20 mouse cellular contexts compared by ENCODE assay signal in the genomic region with DNA sequence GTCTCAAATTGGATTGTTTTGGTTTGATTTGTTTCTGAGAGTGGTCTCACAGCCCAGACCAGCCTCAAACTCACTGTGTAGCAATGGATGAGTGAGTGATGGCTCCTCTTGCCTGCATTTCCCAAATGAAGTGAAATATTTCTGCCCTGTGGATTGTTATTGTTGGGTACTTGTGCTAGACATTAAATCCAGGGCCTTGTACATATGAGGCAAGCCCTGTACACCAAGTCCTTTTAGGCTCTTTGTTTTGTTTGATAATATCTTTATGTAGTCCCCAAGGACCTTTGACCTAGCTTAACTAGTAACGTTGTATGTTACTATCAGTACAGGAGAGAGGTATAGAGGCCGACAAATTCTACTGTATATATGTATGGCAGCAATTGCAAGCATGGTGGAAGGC. TPM values are rescaled to one million over a fixed set of nuclear protein-coding genes. Genes with fewer than 3 reads are reported as not detected.
DNase-seq lines count a peak whose midpoint lies in the region; ATAC-seq and TF ChIP-seq lines count a peak whose summit lies in the region.
"Had no signal": no experiment of that assay in that cellular context is flagged by ENCODE, and none has a peak within 500 bp of the region (broad histone marks: within the 10 kb centered on the region; RNA-seq: fewer than 3 reads in every experiment).

No protein-coding gene starts in this region.

- no peak for ATAC-seq in heart, embryonic 13.5 days (ENCODE audit: extremely low read depth, insufficient number of reproducible peaks, low FRiP score, low TSS enrichment)
- ATAC-seq in limb, embryonic 13.5 days (ENCODE audit: low FRiP score, low read depth): no peak
- no peak for ATAC-seq in intestine, postnatal 0 days

- no peak for TF ChIP-seq POLR2A in MEL (IDR thresholded peaks at IDR 0.05; ENCODE audit: control insufficient read depth in 1 of 2, insufficient read depth in 1 of 2, low read depth in 1 of 2, low read length in 2 of 2, poor library complexity in 1 of 2)

- WGBS in heart, embryonic 13.5 days: 76% methylated on average over 2 of the region's 2 CpGs
- 94% methylated on average over 2 of the region's 2 CpGs for WGBS in limb, embryonic 13.5 days
- WGBS in limb, embryonic 10.5 days: 90% methylated on average over 2 of the region's 2 CpGs
- 44% methylated on average over 2 of the region's 2 CpGs for WGBS in intestine, postnatal 0 days

- no peaks in the 10 kb centered on the region for H3K9me3 ChIP-seq in heart, embryonic 13.5 days
- no peaks in the 10 kb centered on the region for H3K9me3 ChIP-seq in limb, embryonic 13.5 days
- no peaks in the 10 kb centered on the region for H3K9me3 ChIP-seq in limb, embryonic 10.5 days (replicated peaks)
- no peaks in the 10 kb centered on the region for H3K9me3 ChIP-seq in MEL (replicated peaks; ENCODE audit: insufficient read depth, low read length)
- no peaks in the 10 kb centered on the region for H3K9me3 ChIP-seq in intestine, postnatal 0 days (ENCODE audit: control insufficient read depth)
- H3K9me3 ChIP-seq: forebrain, embryonic 12.5 days; limb, embryonic 15.5 days; megakaryocyte, embryonic 14.5 days had no signal

- H3K27me3 ChIP-seq in heart, embryonic 13.5 days (replicated peaks): no peaks in the 10 kb centered on the region
- no peaks in the 10 kb centered on the region for H3K27me3 ChIP-seq in limb, embryonic 13.5 days
- H3K27me3 ChIP-seq in limb, embryonic 10.5 days (ENCODE audit: low read depth, poor library complexity, severe bottlenecking): no peaks in the 10 kb centered on the region
- H3K27me3 ChIP-seq in MEL (ENCODE audit: control insufficient read depth in 1 of 2, insufficient read depth in 2 of 2, low read length in 2 of 2): no peaks in the 10 kb centered on the region
- H3K27me3 ChIP-seq in intestine, postnatal 0 days (replicated peaks; ENCODE audit: control insufficient read depth, insufficient read depth, low read length): no peaks in the 10 kb centered on the region
- H3K27me3 ChIP-seq: CH12.LX; forebrain, embryonic 12.5 days; limb, embryonic 15.5 days; megakaryocyte, embryonic 14.5 days had no signal

- H3K36me3 ChIP-seq in heart, embryonic 13.5 days: peaks cover 41% of the 10 kb centered on the region
- H3K36me3 ChIP-seq in limb, embryonic 13.5 days: peaks cover 38% of the 10 kb centered on the region
- peaks cover 45% of the 10 kb centered on the region for H3K36me3 ChIP-seq in limb, embryonic 10.5 days
- H3K36me3 ChIP-seq in MEL (ENCODE audit: control insufficient read depth in 1 of 2, insufficient read depth in 2 of 2, low read length in 2 of 2): peaks cover 9 to 20% of the 10 kb centered on the region in 2 experiments
- H3K36me3 ChIP-seq in intestine, postnatal 0 days (ENCODE audit: control insufficient read depth, insufficient read depth): peaks cover 7% of the 10 kb centered on the region

- H3K4me3 ChIP-seq in heart, embryonic 13.5 days: no peak overlapping the region
- no peak overlapping the region for H3K4me3 ChIP-seq in limb, embryonic 13.5 days
- H3K4me3 ChIP-seq in limb, embryonic 10.5 days: no peak overlapping the region
- peak overlapping the region in 1 of 2 experiments; percentile 65; a peak in 1 of 4 replicates for H3K4me3 ChIP-seq in MEL (ENCODE audit: control insufficient read depth in 1 of 2, insufficient read depth in 1 of 2, low read depth in 2 of 2, low read length in 2 of 2)
- no peak overlapping the region for H3K4me3 ChIP-seq in intestine, postnatal 0 days (ENCODE audit: low read depth, low read length)

- H3K4me2 ChIP-seq in heart, embryonic 13.5 days: no peak overlapping the region
- H3K4me2 ChIP-seq in limb, embryonic 13.5 days (replicated peaks): no peak overlapping the region; the same call in 1 of the 2 replicates
- H3K4me2 ChIP-seq in intestine, postnatal 0 days (replicated peaks; ENCODE audit: low read depth): peak overlapping the region; percentile 94; the same call in 1 of the 2 replicates

- H3K4me1 ChIP-seq in heart, embryonic 13.5 days: peaks cover 28% of the 10 kb centered on the region
- H3K4me1 ChIP-seq in limb, embryonic 13.5 days: peaks cover 29% of the 10 kb centered on the region
- peaks cover 26% of the 10 kb centered on the region for H3K4me1 ChIP-seq in limb, embryonic 10.5 days
- H3K4me1 ChIP-seq in MEL (ENCODE audit: control insufficient read depth in 1 of 2, insufficient read depth in 2 of 2, low read length in 2 of 2): peaks cover 3 to 22% of the 10 kb centered on the region in 2 experiments; a peak in 3 of 4 replicates
- 0 out of 2 replicates have a peak, but pooled peaks cover 5% of the 10 kb centered on the region for H3K4me1 ChIP-seq in intestine, postnatal 0 days (replicated peaks; ENCODE audit: control insufficient read depth, insufficient read depth, low read length)

- no peak for TF ChIP-seq CTCF in MEL (IDR thresholded peaks at IDR 0.05 in 2 of 3, conservative IDR thresholded peaks at IDR 0.05 in 1 of 3; ENCODE audit: control insufficient read depth in 1 of 3, insufficient read depth in 1 of 3, low read depth in 2 of 3, low read length in 3 of 3, poor library complexity in 1 of 3, severe bottlenecking in 1 of 3)
- no peak for TF ChIP-seq CTCF in intestine, postnatal 0 days (IDR thresholded peaks at IDR 0.05; ENCODE audit: low read depth)

- peaks cover 28% of the 10 kb centered on the region for H3K79me2 ChIP-seq in MEL (ENCODE audit: control insufficient read depth, insufficient read depth, low read length, poor library complexity)

- no peak for TF ChIP-seq RAD21 in MEL (IDR thresholded peaks at IDR 0.05; ENCODE audit: low read depth, low read length)

- no peak for DNase-seq in heart, adult 18-20 months
- DNase-seq in limb, embryonic 10.5 days (ENCODE audit: low spot score): no peak
- no peak for DNase-seq in MEL (ENCODE audit: low read depth, low spot score)
- DNase-seq in lung, postnatal 14 days: no peak
- DNase-seq in spleen, postnatal 10 days (ENCODE audit: low spot score in 2 of 2): no peak
- DNase-seq: adrenal gland, adult 2 months; cerebellum, postnatal 25 days; gastrocnemius, postnatal 36 days; kidney, adult 18-20 months; kidney, postnatal 10 days; lung, postnatal 10 days; right cerebral cortex, adult 18-20 months; thymus, postnatal 14 days had no signal

- H3K9ac ChIP-seq in heart, embryonic 13.5 days: 0 out of 2 replicates have a peak overlapping the region, but pooled peaks have one; percentile 8
- H3K9ac ChIP-seq in limb, embryonic 13.5 days: 0 out of 2 replicates have a peak overlapping the region, but pooled peaks have one; percentile 94
- peak overlapping the region; percentile 1 for H3K9ac ChIP-seq in MEL (ENCODE audit: control insufficient read depth, low read depth, low read length, poor library complexity, severe bottlenecking)
- no peak overlapping the region for H3K9ac ChIP-seq in intestine, postnatal 0 days (ENCODE audit: low read depth, low read length)
- H3K9ac ChIP-seq: forebrain, embryonic 12.5 days; limb, embryonic 15.5 days had no signal

- no peak for TF ChIP-seq EP300 in MEL (IDR thresholded peaks at IDR 0.05; ENCODE audit: low read depth in 1 of 2, low read length in 2 of 2)

- no peak overlapping the region for H3K27ac ChIP-seq in heart, embryonic 13.5 days (replicated peaks)
- no peak overlapping the region for H3K27ac ChIP-seq in limb, embryonic 13.5 days
- no peak overlapping the region for H3K27ac ChIP-seq in limb, embryonic 10.5 days
- no peak overlapping the region for H3K27ac ChIP-seq in MEL (ENCODE audit: control insufficient read depth, low read depth, low read length)
- no peak overlapping the region for H3K27ac ChIP-seq in intestine, postnatal 0 days (ENCODE audit: low read depth, low read length)
- H3K27ac ChIP-seq: forebrain, embryonic 12.5 days; limb, embryonic 15.5 days had no signal

RNA-seq across cellular contexts. Expression of a gene that starts 2.2 kb away (rescaled TPM):
- polyA plus RNA-seq in heart, embryonic 13.5 days (2015; fragmentation: Nextera tagmentation; extraction: Ambion mirVana): 15.2 and 16.6 TPM in 2 replicates
- total RNA-seq in heart, adult 18-20 months (2021): 1 to 10 TPM; 4.8 to 7.6 TPM
- 23.9 and 27.5 TPM in 2 replicates for polyA plus RNA-seq in limb, embryonic 13.5 days (2015; fragmentation: Nextera tagmentation; extraction: Ambion mirVana)
- 17.6 and 26.2 TPM in 2 replicates for polyA plus RNA-seq in limb, embryonic 10.5 days (2016; fragmentation: Nextera tagmentation; extraction: Ambion mirVana)
- total RNA-seq in MEL (2012; rRNA removed): 22.8 and 24.0 TPM in 2 replicates
- polyA plus RNA-seq in MEL (2012; ENCODE audit: insufficient read depth in 1 of 2, insufficient read length in 2 of 2, low read depth in 1 of 2, low replicate concordance in 2 of 2, missing spikeins in 1 of 2): 10 to 100 TPM in 1 of 2 experiments, not detected in 1; 84.9 TPM
- polyA plus RNA-seq in intestine, postnatal 0 days (2015; fragmentation: Nextera tagmentation; extraction: Ambion mirVana): 19.2 and 20.1 TPM in 2 replicates

RNA-seq across cellular contexts. Expression of a gene that starts 2.3 kb away (rescaled TPM):
- polyA plus RNA-seq in heart, embryonic 13.5 days (2015; fragmentation: Nextera tagmentation; extraction: Ambion mirVana): 23.1 and 25.2 TPM in 2 replicates
- 10 to 100 TPM; 62.0 to 62.2 TPM for total RNA-seq in heart, adult 18-20 months (2021)
- 30.3 and 30.4 TPM in 2 replicates for polyA plus RNA-seq in limb, embryonic 13.5 days (2015; fragmentation: Nextera tagmentation; extraction: Ambion mirVana)
- polyA plus RNA-seq in limb, embryonic 10.5 days (2016; fragmentation: Nextera tagmentation; extraction: Ambion mirVana): 30.9 and 35.7 TPM in 2 replicates
- total RNA-seq in MEL (2012; rRNA removed): 74.1 and 87.9 TPM in 2 replicates
- polyA plus RNA-seq in MEL (2012; ENCODE audit: insufficient read depth in 1 of 2, insufficient read length in 2 of 2, low read depth in 1 of 2, low replicate concordance in 2 of 2, missing spikeins in 1 of 2): 100 to 1,000 TPM in 1 of 2 experiments, 10 to 100 TPM in 1; 45.8 to 163 TPM
- polyA plus RNA-seq in intestine, postnatal 0 days (2015; fragmentation: Nextera tagmentation; extraction: Ambion mirVana): 15.1 and 15.9 TPM in 2 replicates

RNA-seq across cellular contexts. Expression of a gene that starts 21.1 kb away (rescaled TPM):
- 56.1 and 57.9 TPM in 2 replicates for polyA plus RNA-seq in heart, embryonic 13.5 days (2015; fragmentation: Nextera tagmentation; extraction: Ambion mirVana)
- total RNA-seq in heart, adult 18-20 months (2021): 10 to 100 TPM; 45.7 to 50.8 TPM
- polyA plus RNA-seq in limb, embryonic 13.5 days (2015; fragmentation: Nextera tagmentation; extraction: Ambion mirVana): 91.8 and 99.5 TPM in 2 replicates
- 169 and 171 TPM in 2 replicates for polyA plus RNA-seq in limb, embryonic 10.5 days (2016; fragmentation: Nextera tagmentation; extraction: Ambion mirVana)
- 249 and 263 TPM in 2 replicates for total RNA-seq in MEL (2012; rRNA removed)
- 100 to 1,000 TPM in 1 of 2 experiments, 10 to 100 TPM in 1; 71.4 to 381 TPM for polyA plus RNA-seq in MEL (2012; ENCODE audit: insufficient read depth in 1 of 2, insufficient read length in 2 of 2, low read depth in 1 of 2, low replicate concordance in 2 of 2, missing spikeins in 1 of 2)
- polyA plus RNA-seq in intestine, postnatal 0 days (2015; fragmentation: Nextera tagmentation; extraction: Ambion mirVana): 22.1 and 24.4 TPM in 2 replicates

RNA-seq across cellular contexts. Expression of a gene that starts 48.1 kb away (rescaled TPM):
- 25.9 and 27.9 TPM in 2 replicates for polyA plus RNA-seq in heart, embryonic 13.5 days (2015; fragmentation: Nextera tagmentation; extraction: Ambion mirVana)
- total RNA-seq in heart, adult 18-20 months (2021): 10 to 100 TPM; 57.7 to 61.2 TPM
- 55.2 and 56.0 TPM in 2 replicates for polyA plus RNA-seq in limb, embryonic 13.5 days (2015; fragmentation: Nextera tagmentation; extraction: Ambion mirVana)
- 85.8 and 100 TPM in 2 replicates for polyA plus RNA-seq in limb, embryonic 10.5 days (2016; fragmentation: Nextera tagmentation; extraction: Ambion mirVana)
- total RNA-seq in MEL (2012; rRNA removed): 121 and 131 TPM in 2 replicates
- 100 to 1,000 TPM; 121 to 423 TPM for polyA plus RNA-seq in MEL (2012; ENCODE audit: insufficient read depth in 1 of 2, insufficient read length in 2 of 2, low read depth in 1 of 2, low replicate concordance in 2 of 2, missing spikeins in 1 of 2)
- 10.0 and 11.9 TPM in 2 replicates for polyA plus RNA-seq in intestine, postnatal 0 days (2015; fragmentation: Nextera tagmentation; extraction: Ambion mirVana)
